Mouse (Mus musculus): ENCODE results near the gene Serpina11. TPM values are rescaled to one million over a fixed set of nuclear protein-coding genes. Genes with fewer than 3 reads are reported as not detected.
"Not testable (repeated sequence)": the region's sequence is repeated elsewhere in the genome, so short reads cannot be mapped to it uniquely, and the experiment has no call there.

The Serpina11 gene
- total and polyA plus RNA-seq, 3 experiments, result 0.27 to 0.50 (median 0.34) TPM

- Histone ChIP-seq H3K27me3 (replicated peaks) (peaks cover 43% of the 10 kb centered on the region), H3K4me3 (replicated peaks in 1 of 3; ENCODE audit: low read depth in 2 of 3, low read length in 2 of 3, poor library complexity in 1 of 3) (no peak within 1 kb of the TSS), H3K36me3 (replicated peaks in 1 of 2; ENCODE audit: control insufficient read depth in 1 of 2, insufficient read depth in 1 of 2, low read length in 1 of 2) (no peaks in the 10 kb centered on the region), H3K4me2 (ENCODE audit: insufficient read depth, low read depth, poor library complexity, severe bottlenecking) (no peak within 1 kb of the TSS), H3K27ac (ENCODE audit: insufficient read depth, low read depth) (no peak within 1 kb of the TSS), H3K9me3 (replicated peaks; ENCODE audit: low read length) (no peaks in the 10 kb centered on the region), H3K4me1 (ENCODE audit: control insufficient read depth in 1 of 2, insufficient read depth in 2 of 2) (peaks cover 10 to 11% of the 10 kb centered on the region in 2 experiments), H3K9ac (ENCODE audit: insufficient read depth, low read depth) (no peak within 1 kb of the TSS), H3K79me2 (replicated peaks; ENCODE audit: control insufficient read depth, extremely low read depth, insufficient read depth, poor library complexity, severe bottlenecking) (no peaks in the 10 kb centered on the region)
- dilution Hi-C loops (cut with MboI; ENCODE audit: extremely low pct_ligation_motif_present, extremely low pct_unique_long_range_greater_than_20kb, low sequenced_read_pairs), result no loop called here
- no peak for DNase-seq (ENCODE audit: extremely low read depth)
- in situ Hi-C loops (cut with MboI; ENCODE audit: low pct_ligation_motif_present, low pct_unique_long_range_greater_than_20kb, low sequenced_read_pairs), result no loop called here
- TF ChIP-seq JUN (IDR thresholded peaks at IDR 0.05; ENCODE audit: insufficient read depth, low read depth, low read length), result no peak
- no peak for TF ChIP-seq NELFE (IDR thresholded peaks at IDR 0.05; ENCODE audit: low read depth, low read length)
- no peak for TF ChIP-seq ZNF384 (IDR thresholded peaks at IDR 0.05; ENCODE audit: low read depth, low read length)
- no peak for TF ChIP-seq MEF2A (IDR thresholded peaks at IDR 0.05; ENCODE audit: borderline replicate concordance, low read depth, low read length)
- no peak for TF ChIP-seq USF1 (IDR thresholded peaks at IDR 0.05; ENCODE audit: low read depth, low read length)
- TF ChIP-seq MAX (IDR thresholded peaks at IDR 0.05; ENCODE audit: low read length), result no peak
- TF ChIP-seq ZC3H11A (IDR thresholded peaks at IDR 0.05; ENCODE audit: low read depth, low read length), result no peak
- TF ChIP-seq HCFC1 (IDR thresholded peaks at IDR 0.05; ENCODE audit: low read depth, low read length), result no peak
- no peak for TF ChIP-seq ZKSCAN1 (IDR thresholded peaks at IDR 0.05; ENCODE audit: borderline replicate concordance, low read depth, low read length)
- TF ChIP-seq MYC (IDR thresholded peaks at IDR 0.05; ENCODE audit: low read depth, low read length), result no peak
- TF ChIP-seq E2F4 (IDR thresholded peaks at IDR 0.05; ENCODE audit: insufficient replicate concordance, low read depth, low read length), result no peak
- TF ChIP-seq ETS1 (conservative IDR thresholded peaks at IDR 0.05; ENCODE audit: low read depth, low read length), result no peak
- TF ChIP-seq MAZ (IDR thresholded peaks at IDR 0.05; ENCODE audit: low read depth, low read length), result no peak
Observed at GRCm38 (mm10) chr12:103958798-103959197, 31.0 kb downstream of the Serpina11 start, which contains the start of gene Serpina1e. Gene Serpina1e (minus strand): TSS chr12:103958975.

- H3K79me2 ChIP-seq (replicated peaks; ENCODE audit: control insufficient read depth, extremely low read depth, insufficient read depth, poor library complexity, severe bottlenecking); in situ Hi-C loops (cut with MboI; ENCODE audit: low pct_ligation_motif_present, low pct_unique_long_range_greater_than_20kb, low sequenced_read_pairs); H3K9ac ChIP-seq (ENCODE audit: insufficient read depth, low read depth); H3K4me2 ChIP-seq (ENCODE audit: insufficient read depth, low read depth, poor library complexity, severe bottlenecking); H3K4me1 ChIP-seq (ENCODE audit: control insufficient read depth in 1 of 2, insufficient read depth in 2 of 2); dilution Hi-C loops (cut with MboI; ENCODE audit: extremely low pct_ligation_motif_present, extremely low pct_unique_long_range_greater_than_20kb, low sequenced_read_pairs); H3K4me3 ChIP-seq (replicated peaks in 1 of 3; ENCODE audit: low read depth in 2 of 3, low read length in 2 of 3, poor library complexity in 1 of 3); H3K27ac ChIP-seq (ENCODE audit: insufficient read depth, low read depth); H3K9me3 ChIP-seq (replicated peaks; ENCODE audit: low read length); DNase-seq (ENCODE audit: extremely low read depth); H3K36me3 ChIP-seq (replicated peaks in 1 of 2; ENCODE audit: control insufficient read depth in 1 of 2, insufficient read depth in 1 of 2, low read length in 1 of 2): not testable (repeated sequence)
- peaks cover 25% of the 10 kb centered on the region for H3K27me3 ChIP-seq (replicated peaks)
Observed at GRCm38 (mm10) chr12:103956555-103956954, 33.2 kb downstream of the Serpina11 start.

- H3K9me3 ChIP-seq (replicated peaks; ENCODE audit: low read length); H3K4me2 ChIP-seq (ENCODE audit: insufficient read depth, low read depth, poor library complexity, severe bottlenecking); H3K27me3 ChIP-seq (replicated peaks); in situ Hi-C loops (cut with MboI; ENCODE audit: low pct_ligation_motif_present, low pct_unique_long_range_greater_than_20kb, low sequenced_read_pairs); H3K4me3 ChIP-seq (replicated peaks in 1 of 3; ENCODE audit: low read depth in 2 of 3, low read length in 2 of 3, poor library complexity in 1 of 3); H3K36me3 ChIP-seq (replicated peaks in 1 of 2; ENCODE audit: control insufficient read depth in 1 of 2, insufficient read depth in 1 of 2, low read length in 1 of 2); H3K79me2 ChIP-seq (replicated peaks; ENCODE audit: control insufficient read depth, extremely low read depth, insufficient read depth, poor library complexity, severe bottlenecking); H3K4me1 ChIP-seq (ENCODE audit: control insufficient read depth in 1 of 2, insufficient read depth in 2 of 2); DNase-seq (ENCODE audit: extremely low read depth); H3K27ac ChIP-seq (ENCODE audit: insufficient read depth, low read depth); H3K9ac ChIP-seq (ENCODE audit: insufficient read depth, low read depth); dilution Hi-C loops (cut with MboI; ENCODE audit: extremely low pct_ligation_motif_present, extremely low pct_unique_long_range_greater_than_20kb, low sequenced_read_pairs): not testable (repeated sequence)
Observed at GRCm38 (mm10) chr12:103952972-103953371, 36.8 kb downstream of the Serpina11 start.

Data from CH12.LX (cell line).